Mouse (Mus musculus) heart, embryonic 14.5 days (tissue): Measurements from ENCODE around the gene Gad1. TPM values are rescaled to one million over a fixed set of nuclear protein-coding genes. Genes with fewer than 3 reads are reported as not detected.

ENCODE experiments used
- ATAC-seq: fragments of 200-750 bp; cut with Nextera tagmentation; 2 replicates; pipeline ENCODE4 v1.8.0; 2017; ENCODE audit warnings: low read depth, moderate TSS enrichment; ENCODE audit not compliant: insufficient number of reproducible peaks, insufficient read depth, low FRiP score
- H3K27ac ChIP-seq, 2 experiments: fragments of 200-500 bp in 1 of 2; fragments of 300-500 bp in 1 of 2; sonication (generic) in 1 of 2; replicated peaks in 1 of 2; 2 replicates each; pipeline ENCODE4 v1.5.1; 2012 to 2014; ENCODE audit warnings: low read depth in 2 of 2, low read length in 2 of 2, control low read depth in 1 of 2, mild to moderate bottlenecking in 1 of 2, mixed read lengths in 1 of 2; ENCODE audit not compliant: control insufficient read depth in 1 of 2, insufficient read depth in 1 of 2
- H3K27me3 ChIP-seq: fragments of 300-500 bp; sonication (generic); 2 replicates; pipeline ENCODE4 v1.6.1; 2014; ENCODE audit warnings: mild to moderate bottlenecking, low read length, control low read depth; ENCODE audit not compliant: control insufficient read depth, insufficient read depth
- H3K36me3 ChIP-seq: fragments of 300-500 bp; sonication (generic); 2 replicates; pipeline ENCODE4 v1.6.1; 2014; ENCODE audit warnings: mild to moderate bottlenecking, control low read depth, low read length, mixed read lengths; ENCODE audit not compliant: control insufficient read depth, insufficient read depth
- H3K4me1 ChIP-seq, 2 experiments: fragments of 200-500 bp in 1 of 2; fragments of 300-500 bp in 1 of 2; sonication (generic) in 1 of 2; 2 replicates each; pipeline ENCODE4 v1.6.1; 2012 to 2014; ENCODE audit warnings: low read length in 2 of 2, control low read depth in 1 of 2, mixed read lengths in 1 of 2; ENCODE audit not compliant: control insufficient read depth in 2 of 2, insufficient read depth in 2 of 2
- H3K4me2 ChIP-seq: fragments of 300-500 bp; sonication (generic); 2 replicates; pipeline ENCODE4 v1.6.1; 2014; ENCODE audit warnings: mild to moderate bottlenecking, low read length
- H3K4me3 ChIP-seq, 2 experiments: fragments of 200-500 bp in 1 of 2; fragments of 300-500 bp in 1 of 2; sonication (generic) in 1 of 2; 2 replicates each; pipeline ENCODE4 v1.5.1; 2012 to 2014; ENCODE audit warnings: low read length in 2 of 2, mild to moderate bottlenecking in 2 of 2, control low read depth in 1 of 2, low read depth in 1 of 2, moderate library complexity in 1 of 2; ENCODE audit not compliant: control insufficient read depth in 1 of 2, insufficient read depth in 1 of 2
- H3K9ac ChIP-seq: fragments of 300-500 bp; sonication (generic); 2 replicates; pipeline ENCODE4 v1.6.1; 2014; ENCODE audit warnings: mild to moderate bottlenecking, low read length
- H3K9me3 ChIP-seq: fragments of 300-500 bp; sonication (generic); 2 replicates; pipeline ENCODE4 v1.6.1; 2016; ENCODE audit warnings: low read length, control low read depth; ENCODE audit not compliant: control insufficient read depth
- whole genome bisulfite sequencing: fragments of 180-500 bp; shearing (Covaris S2); extraction: QIAGEN DNeasy Blood & Tissue Kit; methylation state at CpG from one replicate; pipeline ENCODE4 v1.1.7; 2014; 5-methylcytosine and 5-hydroxymethylcytosine counted together
- polyA plus RNA-seq: library from polyadenylated mRNA; unstranded; fragments of >200 nt; fragmentation: Nextera tagmentation; extraction: Ambion mirVana; gene quantifications from 2 replicates; pipeline ENCODE4 v1.2.1, GENCODE M21; 2014

Gad1 gene
- polyA plus RNA-seq, 1 experiment from 2014 or later = 0.23 TPM

DNA sequence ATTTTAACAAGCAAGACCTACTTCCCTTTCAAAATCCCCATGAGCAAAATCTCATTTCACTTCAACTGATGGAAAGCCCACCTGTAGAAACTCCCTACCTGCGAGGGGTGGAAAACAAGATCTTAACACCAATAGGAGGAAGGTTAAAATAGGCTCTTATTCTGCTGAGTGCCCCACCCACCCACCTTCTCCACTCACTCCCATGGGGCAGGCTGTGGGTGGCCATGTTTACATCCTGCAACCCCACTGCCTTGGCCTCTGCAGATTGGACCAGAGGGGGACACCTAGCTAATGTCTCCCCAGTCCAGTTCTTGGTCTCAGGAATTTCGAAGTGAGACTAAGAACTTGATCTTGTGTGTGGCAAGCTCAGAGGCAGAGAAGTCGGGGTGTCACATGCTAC lies 77.0 kb downstream of the Gad1 start:
- Histone ChIP-seq H3K4me1 (peaks cover 2 to 9% of the 10 kb centered on the region in 2 experiments; a peak in 2 of 4 replicates), H3K4me3 (peak overlapping the region in 1 of 2 experiments; percentile 21; a peak in 1 of 4 replicates), H3K4me2 (peak overlapping the region; percentile 62), H3K27me3 (no peaks in the 10 kb centered on the region), H3K36me3 (no peaks in the 10 kb centered on the region), H3K9me3 (0 out of 2 replicates have a peak, but pooled peaks cover 6% of the 10 kb centered on the region), H3K9ac (peak overlapping the region; percentile 27; the same call in 1 of the 2 replicates), H3K27ac (no peak overlapping the region)
- no peak for ATAC-seq
- WGBS = 73% methylated on average over 3 of the region's 3 CpGs

DNA sequence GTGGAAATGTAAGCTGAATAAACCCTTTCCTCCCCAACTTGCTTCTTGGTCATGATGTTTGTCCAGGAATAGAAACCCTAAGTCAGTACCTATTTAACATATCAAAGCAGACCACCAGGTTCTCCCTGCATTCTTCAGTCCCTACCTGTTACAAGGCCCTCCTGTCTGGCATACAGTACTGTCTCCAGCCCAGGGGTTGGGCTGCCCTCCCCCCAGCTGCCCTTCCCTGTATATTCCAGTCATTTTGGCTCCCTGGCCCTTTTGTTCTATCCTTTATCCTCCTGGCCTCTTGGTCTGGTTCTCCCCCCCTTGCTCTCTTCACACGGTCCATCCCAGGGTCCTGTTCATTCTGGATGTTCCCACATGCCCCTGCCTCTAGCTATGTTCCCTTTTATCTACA lies 78.4 kb downstream of the Gad1 start:
- no peak for ATAC-seq
- 0 out of 2 replicates have a peak, but pooled peaks cover 6% of the 10 kb centered on the region for H3K9me3 ChIP-seq
- no peak overlapping the region for H3K27ac ChIP-seq
- H3K4me1 ChIP-seq = peaks cover 2 to 9% of the 10 kb centered on the region in 2 experiments; a peak in 2 of 4 replicates
- H3K36me3 ChIP-seq = no peaks in the 10 kb centered on the region
- no peak overlapping the region for H3K4me2 ChIP-seq
- WGBS = 94% methylated on average over 1 of the region's 1 CpGs
- H3K4me3 ChIP-seq = no peak overlapping the region
- no peak overlapping the region for H3K9ac ChIP-seq
- no peaks in the 10 kb centered on the region for H3K27me3 ChIP-seq

- H3K4me1 ChIP-seq = peaks cover 2 to 9% of the 10 kb centered on the region in 2 experiments; a peak in 2 of 4 replicates
- no peak overlapping the region for H3K4me2 ChIP-seq
- no peak overlapping the region for H3K9ac ChIP-seq
- H3K9me3 ChIP-seq = 0 out of 2 replicates have a peak, but pooled peaks cover 2% of the 10 kb centered on the region
- H3K4me3 ChIP-seq = no peak overlapping the region
- no peak overlapping the region for H3K27ac ChIP-seq
- H3K36me3 ChIP-seq = no peaks in the 10 kb centered on the region
- no peaks in the 10 kb centered on the region for H3K27me3 ChIP-seq
- ATAC-seq = no peak
- WGBS = 83% methylated on average over 1 of the region's 1 CpGs
These were observed 79.5 kb downstream of the Gad1 start for GRCm38 (mm10) chr2:70632412-70632811.

GRCm38 (mm10) chr2:70634028-70634690 lies 81.3 kb downstream of the Gad1 start:
- 71% methylated on average over 5 of the region's 5 CpGs for WGBS
- H3K9me3 ChIP-seq = 0 out of 2 replicates have a peak, but pooled peaks cover 5% of the 10 kb centered on the region
- no peaks in the 10 kb centered on the region for H3K36me3 ChIP-seq
- no peaks in the 10 kb centered on the region for H3K27me3 ChIP-seq
- peaks cover 2 to 9% of the 10 kb centered on the region in 2 experiments; a peak in 2 of 4 replicates for H3K4me1 ChIP-seq
- H3K27ac ChIP-seq = no peak overlapping the region
- H3K4me2 ChIP-seq = no peak overlapping the region
- H3K9ac ChIP-seq = no peak overlapping the region
- H3K4me3 ChIP-seq = no peak overlapping the region
- ATAC-seq = no peak

- Histone ChIP-seq H3K27me3 (no peaks in the 10 kb centered on the region), H3K9me3 (0 out of 2 replicates have a peak, but pooled peaks cover 5% of the 10 kb centered on the region), H3K27ac (no peak overlapping the region), H3K4me2 (no peak overlapping the region), H3K9ac (no peak overlapping the region), H3K4me1 (no peaks in the 10 kb centered on the region), H3K4me3 (no peak overlapping the region), H3K36me3 (no peaks in the 10 kb centered on the region)
- ATAC-seq = no peak
These were observed 88.1 kb downstream of the Gad1 start for GRCm38 (mm10) chr2:70640968-70641367.

DNA sequence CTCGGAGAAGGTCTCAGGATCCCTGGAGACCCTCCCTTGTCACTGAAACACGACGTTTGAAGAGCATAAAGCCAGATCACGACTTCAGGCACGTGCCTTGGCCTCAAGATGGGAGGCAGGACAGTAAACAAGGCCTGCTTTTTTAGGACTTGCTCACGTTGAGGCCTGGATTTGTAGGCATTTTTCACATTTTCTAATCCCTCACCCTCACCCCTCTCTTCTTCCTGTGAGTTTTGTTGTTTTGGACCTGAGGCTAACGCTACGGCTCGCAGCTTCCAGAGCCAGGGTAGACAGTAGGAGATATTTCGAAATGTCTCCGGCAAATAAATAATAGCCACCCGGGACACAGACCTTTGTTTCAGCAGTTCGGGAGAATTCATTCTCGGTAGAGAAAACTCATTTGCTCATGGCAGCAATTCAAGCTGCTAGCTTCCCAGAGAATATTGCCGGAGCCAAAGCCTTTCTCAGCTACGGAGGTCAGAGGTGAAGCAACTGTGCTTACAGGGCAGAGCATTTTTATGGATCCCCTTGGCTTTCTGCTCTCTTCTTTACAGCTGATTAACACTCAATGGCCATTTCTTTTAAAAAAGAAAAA lies 90.2 kb downstream of the Gad1 start:
- H3K27ac ChIP-seq = no peak overlapping the region
- no peak overlapping the region for H3K4me2 ChIP-seq
- ATAC-seq = no peak
- no peaks in the 10 kb centered on the region for H3K4me1 ChIP-seq
- no peak overlapping the region for H3K4me3 ChIP-seq
- H3K9me3 ChIP-seq = no peaks in the 10 kb centered on the region
- H3K36me3 ChIP-seq = no peaks in the 10 kb centered on the region
- H3K27me3 ChIP-seq = no peaks in the 10 kb centered on the region
- H3K9ac ChIP-seq = no peak overlapping the region
- 73% methylated on average over 16 of the region's 16 CpGs for WGBS

- no peak overlapping the region for H3K4me3 ChIP-seq
- no peaks in the 10 kb centered on the region for H3K9me3 ChIP-seq
- H3K4me2 ChIP-seq = no peak overlapping the region
- no peak overlapping the region for H3K9ac ChIP-seq
- 62% methylated on average over 6 of the region's 6 CpGs for WGBS
- no peak overlapping the region for H3K27ac ChIP-seq
- no peaks in the 10 kb centered on the region for H3K36me3 ChIP-seq
- H3K4me1 ChIP-seq = no peaks in the 10 kb centered on the region
- no peaks in the 10 kb centered on the region for H3K27me3 ChIP-seq
- no peak for ATAC-seq
These were observed 92.5 kb downstream of the Gad1 start for GRCm38 (mm10) chr2:70645266-70645780.
